Mouse (Mus musculus): ENCODE measurements around the gene Dnajb8.

- TF ChIP-seq POLR2A (IDR thresholded peaks at IDR 0.05; ENCODE audit: borderline replicate concordance, extremely low read depth, insufficient read depth, insufficient read length, poor library complexity, severe bottlenecking) (no peak), CTCF (IDR thresholded peaks at IDR 0.05; ENCODE audit: borderline replicate concordance, extremely low read depth, insufficient read depth, insufficient read length) (no peak)
Observed at GRCm38 (mm10) chr6:88199001-88199717, 22.9 kb upstream of the Dnajb8 start.

Data from brain, embryonic 14.5 days (tissue).